Mouse (Mus musculus): Measurements from ENCODE around the gene Gm21974. TPM values are rescaled to one million over a fixed set of nuclear protein-coding genes. Genes with fewer than 3 reads are reported as not detected.
A peak's percentile ranks its signal among the peaks of the same experiment; 100 is the strongest.
"Not testable (repeated sequence)": the region's sequence is repeated elsewhere in the genome, so short reads cannot be mapped to it uniquely, and the experiment has no call there.

Gene Gm21974
- polyA plus RNA-seq, 1 experiment from 2014 or later: not detected

- ATAC-seq (ENCODE audit: low read depth): no peak
- H3K27me3 ChIP-seq (ENCODE audit: control insufficient read depth, insufficient read depth, low read depth, low read length): no peaks in the 10 kb centered on the region
Measured at GRCm38 (mm10) chr7:127850906-127851305, 44.3 kb downstream of the Gm21974 start.

GRCm38 (mm10) chr7:127849973-127850875 is 45.0 kb downstream of the Gm21974 start:
- Histone ChIP-seq H3K4me3 (ENCODE audit: low read depth, low read length) (no peak overlapping the region), H3K27me3 (ENCODE audit: control insufficient read depth, insufficient read depth, low read depth, low read length) (no peaks in the 10 kb centered on the region), H3K9me3 (replicated peaks; ENCODE audit: control insufficient read depth, low read length) (no peaks in the 10 kb centered on the region), H3K4me1 (ENCODE audit: control insufficient read depth, low read depth, low read length) (peaks cover 4% of the 10 kb centered on the region), H3K36me3 (ENCODE audit: control insufficient read depth, insufficient read depth) (no peaks in the 10 kb centered on the region; the same call in 1 of the 2 replicates), H3K4me2 (ENCODE audit: low read depth, low read length) (no peak overlapping the region), H3K9ac (ENCODE audit: low read depth, low read length) (no peak overlapping the region), H3K27ac (ENCODE audit: low read length) (no peak overlapping the region; the same call in 1 of the 2 replicates)
- 31% methylated on average over 6 of the region's 6 CpGs for WGBS (ENCODE audit: insufficient replicate concordance)
- ATAC-seq (ENCODE audit: low read depth): peak; percentile 48

More at GRCm38 (mm10) chr7:127850906-127851305, 44.3 kb downstream of the Gm21974 start:
- Histone ChIP-seq H3K36me3 (ENCODE audit: control insufficient read depth, insufficient read depth) (no peaks in the 10 kb centered on the region; the same call in 1 of the 2 replicates), H3K4me1 (ENCODE audit: control insufficient read depth, low read depth, low read length) (peaks cover 4% of the 10 kb centered on the region), H3K9me3 (replicated peaks; ENCODE audit: control insufficient read depth, low read length) (no peaks in the 10 kb centered on the region), H3K27ac (ENCODE audit: low read length) (no peak overlapping the region), H3K4me2 (ENCODE audit: low read depth, low read length) (no peak overlapping the region), H3K4me3 (ENCODE audit: low read depth, low read length) (no peak overlapping the region), H3K9ac (ENCODE audit: low read depth, low read length) (no peak overlapping the region)
- 60% methylated on average over 5 of the region's 5 CpGs for WGBS (ENCODE audit: insufficient replicate concordance)

GRCm38 (mm10) chr7:127842001-127842718 is 53.1 kb downstream of the Gm21974 start:
- Histone ChIP-seq H3K4me2 (ENCODE audit: low read depth, low read length) (peak overlapping the region; percentile 98), H3K4me1 (ENCODE audit: control insufficient read depth, low read depth, low read length) (peaks cover 14% of the 10 kb centered on the region), H3K9me3 (replicated peaks; ENCODE audit: control insufficient read depth, low read length) (no peaks in the 10 kb centered on the region), H3K27me3 (ENCODE audit: control insufficient read depth, insufficient read depth, low read depth, low read length) (no peaks in the 10 kb centered on the region), H3K4me3 (ENCODE audit: low read depth, low read length) (peak overlapping the region; percentile 73), H3K27ac (ENCODE audit: low read length) (peak overlapping the region; percentile 82), H3K36me3 (ENCODE audit: control insufficient read depth, insufficient read depth) (peaks cover 7% of the 10 kb centered on the region), H3K9ac (ENCODE audit: low read depth, low read length) (peak overlapping the region; percentile 76)
- ATAC-seq (ENCODE audit: low read depth): peak; percentile 72
- under 1% methylated on average over 40 of the region's 40 CpGs for WGBS (ENCODE audit: insufficient replicate concordance)

- H3K9ac ChIP-seq (ENCODE audit: low read depth, low read length): peak overlapping the region; percentile 76
- H3K4me3 ChIP-seq (ENCODE audit: low read depth, low read length): peak overlapping the region; percentile 73
- under 1% methylated on average over 46 of the region's 46 CpGs for WGBS (ENCODE audit: insufficient replicate concordance)
- peak overlapping the region; percentile 98 for H3K4me2 ChIP-seq (ENCODE audit: low read depth, low read length)
- peak overlapping the region; percentile 82 for H3K27ac ChIP-seq (ENCODE audit: low read length)
- no peaks in the 10 kb centered on the region for H3K27me3 ChIP-seq (ENCODE audit: control insufficient read depth, insufficient read depth, low read depth, low read length)
- peaks cover 7% of the 10 kb centered on the region for H3K36me3 ChIP-seq (ENCODE audit: control insufficient read depth, insufficient read depth)
- peak; percentile 87 for ATAC-seq (ENCODE audit: low read depth)
- H3K4me1 ChIP-seq (ENCODE audit: control insufficient read depth, low read depth, low read length): peaks cover 14% of the 10 kb centered on the region
- no peaks in the 10 kb centered on the region for H3K9me3 ChIP-seq (replicated peaks; ENCODE audit: control insufficient read depth, low read length)
Measured at GRCm38 (mm10) chr7:127841340-127842000, 53.8 kb downstream of the Gm21974 start.

- peak overlapping the region; percentile 76 for H3K9ac ChIP-seq (ENCODE audit: low read depth, low read length)
- WGBS (ENCODE audit: insufficient replicate concordance): 3% methylated on average over 15 of the region's 15 CpGs
- peaks cover 7% of the 10 kb centered on the region for H3K36me3 ChIP-seq (ENCODE audit: control insufficient read depth, insufficient read depth)
- peak overlapping the region; percentile 73 for H3K4me3 ChIP-seq (ENCODE audit: low read depth, low read length)
- H3K4me1 ChIP-seq (ENCODE audit: control insufficient read depth, low read depth, low read length): peaks cover 14% of the 10 kb centered on the region
- no peaks in the 10 kb centered on the region for H3K27me3 ChIP-seq (ENCODE audit: control insufficient read depth, insufficient read depth, low read depth, low read length)
- H3K9me3 ChIP-seq (replicated peaks; ENCODE audit: control insufficient read depth, low read length): no peaks in the 10 kb centered on the region
- ATAC-seq (ENCODE audit: low read depth): peak; percentile 15; the same call in 1 of the 2 replicates
- H3K4me2 ChIP-seq (ENCODE audit: low read depth, low read length): peak overlapping the region; percentile 98
- H3K27ac ChIP-seq (ENCODE audit: low read length): peak overlapping the region; percentile 82
Measured at GRCm38 (mm10) chr7:127840886-127841285, 54.4 kb downstream of the Gm21974 start.

GRCm38 (mm10) chr7:127840031-127840430 is 55.2 kb downstream of the Gm21974 start:
- not testable (repeated sequence) for H3K4me3 ChIP-seq (ENCODE audit: low read depth, low read length); H3K9ac ChIP-seq (ENCODE audit: low read depth, low read length); H3K36me3 ChIP-seq (ENCODE audit: control insufficient read depth, insufficient read depth); H3K9me3 ChIP-seq (replicated peaks; ENCODE audit: control insufficient read depth, low read length); H3K27ac ChIP-seq (ENCODE audit: low read length); ATAC-seq (ENCODE audit: low read depth); H3K4me2 ChIP-seq (ENCODE audit: low read depth, low read length); H3K27me3 ChIP-seq (ENCODE audit: control insufficient read depth, insufficient read depth, low read depth, low read length)
- WGBS (ENCODE audit: insufficient replicate concordance): 77% methylated on average over 2 of the region's 2 CpGs
- peaks cover 14% of the 10 kb centered on the region for H3K4me1 ChIP-seq (ENCODE audit: control insufficient read depth, low read depth, low read length)

GRCm38 (mm10) chr7:127837878-127838277 is 57.4 kb downstream of the Gm21974 start:
- H3K4me3 ChIP-seq (ENCODE audit: low read depth, low read length); H3K9ac ChIP-seq (ENCODE audit: low read depth, low read length); H3K27ac ChIP-seq (ENCODE audit: low read length); H3K9me3 ChIP-seq (replicated peaks; ENCODE audit: control insufficient read depth, low read length); H3K36me3 ChIP-seq (ENCODE audit: control insufficient read depth, insufficient read depth); ATAC-seq (ENCODE audit: low read depth); H3K27me3 ChIP-seq (ENCODE audit: control insufficient read depth, insufficient read depth, low read depth, low read length); H3K4me2 ChIP-seq (ENCODE audit: low read depth, low read length): not testable (repeated sequence)
- peaks cover 13% of the 10 kb centered on the region for H3K4me1 ChIP-seq (ENCODE audit: control insufficient read depth, low read depth, low read length)
- WGBS (ENCODE audit: insufficient replicate concordance): 73% methylated on average over 4 of the region's 4 CpGs

GRCm38 (mm10) chr7:127837473-127837872 is 57.8 kb downstream of the Gm21974 start:
- no peaks in the 10 kb centered on the region for H3K9me3 ChIP-seq (replicated peaks; ENCODE audit: control insufficient read depth, low read length)
- no peak overlapping the region for H3K27ac ChIP-seq (ENCODE audit: low read length)
- WGBS (ENCODE audit: insufficient replicate concordance): 76% methylated on average over 5 of the region's 5 CpGs
- no peaks in the 10 kb centered on the region for H3K27me3 ChIP-seq (ENCODE audit: control insufficient read depth, insufficient read depth, low read depth, low read length)
- peaks cover 9% of the 10 kb centered on the region for H3K4me1 ChIP-seq (ENCODE audit: control insufficient read depth, low read depth, low read length)
- H3K9ac ChIP-seq (ENCODE audit: low read depth, low read length): no peak overlapping the region
- no peak for ATAC-seq (ENCODE audit: low read depth)
- no peaks in the 10 kb centered on the region for H3K36me3 ChIP-seq (ENCODE audit: control insufficient read depth, insufficient read depth)
- H3K4me3 ChIP-seq (ENCODE audit: low read depth, low read length): no peak overlapping the region
- H3K4me2 ChIP-seq (ENCODE audit: low read depth, low read length): no peak overlapping the region

All from liver, embryonic 16.5 days (tissue).